In the genomic region with DNA sequence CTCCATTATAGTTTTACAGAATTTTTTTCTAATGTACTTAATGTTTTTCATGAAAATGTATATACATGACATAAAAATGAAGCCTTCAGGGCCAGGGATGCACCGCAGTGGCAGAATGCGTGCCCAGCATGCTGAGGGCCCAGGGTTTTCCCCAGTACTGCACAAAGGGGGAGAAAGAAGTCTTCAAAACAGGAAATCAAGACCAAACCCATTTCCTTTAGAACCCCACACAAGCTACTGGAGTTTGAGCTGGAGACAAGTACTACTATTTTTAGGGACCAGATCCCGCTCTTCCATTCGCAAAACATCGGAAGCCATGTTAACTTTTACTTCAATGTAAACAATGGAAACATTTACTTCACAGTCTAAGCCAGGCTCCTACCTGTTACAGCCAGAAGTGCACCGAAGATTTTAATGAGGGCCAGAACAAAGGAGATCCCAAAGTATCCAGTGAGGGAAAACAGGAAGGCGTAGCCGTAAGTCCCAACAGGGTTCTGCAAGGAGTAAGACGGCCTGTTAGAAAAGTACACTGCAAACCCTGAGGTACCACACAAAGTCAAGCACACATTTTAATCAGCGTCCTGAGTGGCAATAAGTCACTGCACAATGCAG, we compare ENCODE assay signal across 23 mouse cellular contexts. TPM values are rescaled to one million over a fixed set of nuclear protein-coding genes. Genes with fewer than 3 reads are reported as not detected.
DNase-seq lines count a peak whose midpoint lies in the region; ATAC-seq and TF ChIP-seq lines count a peak whose summit lies in the region.
"Had no signal": no experiment of that assay in that cellular context is flagged by ENCODE, and none has a peak within 500 bp of the region (broad histone marks: within the 10 kb centered on the region; RNA-seq: fewer than 3 reads in every experiment).

No protein-coding gene starts in this region.

- H3K27ac ChIP-seq in heart, embryonic 16.5 days (ENCODE audit: low read length) = no peak overlapping the region
- no peak overlapping the region for H3K27ac ChIP-seq in heart, adult 2 months
- H3K27ac ChIP-seq in forebrain, embryonic 11.5 days (ENCODE audit: low read depth, low read length) = no peak overlapping the region
- H3K27ac ChIP-seq: forebrain, embryonic 13.5 days; heart, embryonic 10.5 days; hindbrain, embryonic 14.5 days; limb, embryonic 10.5 days had no signal

- 79% methylated on average over 10 of the region's 10 CpGs for WGBS in heart, embryonic 16.5 days
- WGBS in heart, adult 2 months = 57% methylated on average over 10 of the region's 10 CpGs
- 88% methylated on average over 10 of the region's 10 CpGs for WGBS in forebrain, embryonic 11.5 days

- TF ChIP-seq EP300 in heart, adult 2 months (IDR thresholded peaks at IDR 0.05; ENCODE audit: insufficient read depth, low read depth, low read length) = no peak

- no peak for TF ChIP-seq POLR2A in heart, adult 2 months (IDR thresholded peaks at IDR 0.05; ENCODE audit: insufficient read depth, low read depth, low read length)

- no peaks in the 10 kb centered on the region for H3K4me1 ChIP-seq in heart, embryonic 16.5 days (ENCODE audit: control insufficient read depth, insufficient read depth, low read length)
- no peaks in the 10 kb centered on the region for H3K4me1 ChIP-seq in heart, adult 2 months (ENCODE audit: control insufficient read depth, insufficient read depth, low read length)
- H3K4me1 ChIP-seq in forebrain, embryonic 11.5 days (replicated peaks; ENCODE audit: control insufficient read depth, insufficient read depth, low read length) = no peaks in the 10 kb centered on the region
- H3K4me1 ChIP-seq: forebrain, embryonic 13.5 days; heart, embryonic 10.5 days; limb, embryonic 10.5 days had no signal

- TF ChIP-seq CTCF in heart, adult 2 months (IDR thresholded peaks at IDR 0.05) = no peak

- no peaks in the 10 kb centered on the region for H3K27me3 ChIP-seq in heart, embryonic 16.5 days (ENCODE audit: control insufficient read depth, insufficient read depth, low read length)
- no peaks in the 10 kb centered on the region for H3K27me3 ChIP-seq in heart, adult 2 months (ENCODE audit: control insufficient read depth, insufficient read depth, low read length)
- no peaks in the 10 kb centered on the region for H3K27me3 ChIP-seq in forebrain, embryonic 11.5 days (ENCODE audit: control insufficient read depth, insufficient read depth, low read length)
- H3K27me3 ChIP-seq: forebrain, embryonic 13.5 days; Patski had no signal

- H3K79me2 ChIP-seq in heart, adult 2 months (replicated peaks; ENCODE audit: control insufficient read depth, insufficient read depth, low read length) = no peaks in the 10 kb centered on the region

- H3K9me3 ChIP-seq in heart, embryonic 16.5 days (replicated peaks; ENCODE audit: control insufficient read depth, low read length) = no peaks in the 10 kb centered on the region
- H3K9me3 ChIP-seq in forebrain, embryonic 11.5 days (ENCODE audit: control insufficient read depth, low read length) = no peaks in the 10 kb centered on the region
- H3K9me3 ChIP-seq: forebrain, embryonic 13.5 days; heart, embryonic 10.5 days; limb, embryonic 10.5 days had no signal

- H3K36me3 ChIP-seq in heart, embryonic 16.5 days (ENCODE audit: control insufficient read depth, insufficient read depth) = peaks cover 31% of the 10 kb centered on the region
- peaks cover 2% of the 10 kb centered on the region; the same call in 1 of the 2 replicates for H3K36me3 ChIP-seq in heart, adult 2 months (ENCODE audit: control insufficient read depth, insufficient read depth, low read length)
- peaks cover 5% of the 10 kb centered on the region; the same call in 1 of the 2 replicates for H3K36me3 ChIP-seq in forebrain, embryonic 11.5 days (ENCODE audit: control insufficient read depth, insufficient read depth, low read length)

- H3K4me2 ChIP-seq in heart, embryonic 16.5 days (ENCODE audit: low read depth, low read length) = no peak overlapping the region
- no peak overlapping the region for H3K4me2 ChIP-seq in forebrain, embryonic 11.5 days (ENCODE audit: low read depth, low read length, severe bottlenecking)
- H3K4me2 ChIP-seq: forebrain, embryonic 13.5 days; hindbrain, embryonic 14.5 days had no signal

- peak; percentile 37 for ATAC-seq in heart, embryonic 16.5 days (replicated peaks; ENCODE audit: extremely low read depth, insufficient read depth, low FRiP score)
- no peak for ATAC-seq in forebrain, embryonic 11.5 days (replicated peaks; ENCODE audit: low FRiP score)
- ATAC-seq: forebrain, embryonic 13.5 days; liver, postnatal 0 days; midbrain, embryonic 16.5 days; Patski had no signal

- DNase-seq in heart, adult 2 months = no peak
- peak; percentile 18 to 26 for DNase-seq in spleen, postnatal 36 days (ENCODE audit: low spot score in 2 of 2)
- no peak for DNase-seq in spleen, postnatal 10 days (ENCODE audit: low spot score in 2 of 2)
- DNase-seq in CD8-positive naive resting alpha-beta T cell, adult 2 months (ENCODE audit: low read depth in 2 of 2, low spot score in 2 of 2) = peak; percentile 8 to 19
- DNase-seq in induced T-regulatory cell, adult 2 months (ENCODE audit: low read depth) = peak; percentile 70
- no peak for DNase-seq in forebrain, embryonic 11.5 days (ENCODE audit: low spot score)
- no peak for DNase-seq in urinary bladder, postnatal 14 days (ENCODE audit: low spot score)
- DNase-seq: adrenal gland, postnatal 36 days; B cell, adult 2 months; cerebellum, adult 11-12 months; cerebellum, postnatal 36 days; gastrocnemius, postnatal 25 days; heart, postnatal 36 days; kidney, adult 11 months; liver, postnatal 0 days; right cerebral cortex, postnatal 4 days had no signal

- no peak overlapping the region for H3K4me3 ChIP-seq in heart, embryonic 16.5 days (ENCODE audit: low read length)
- no peak overlapping the region for H3K4me3 ChIP-seq in heart, adult 2 months
- no peak overlapping the region for H3K4me3 ChIP-seq in forebrain, embryonic 11.5 days (ENCODE audit: low read depth, low read length)
- H3K4me3 ChIP-seq: forebrain, embryonic 13.5 days; heart, embryonic 10.5 days; limb, embryonic 10.5 days had no signal

- intact Hi-C loops in heart, adult 2 months (cut with DNase I) = no loop called here

- H3K9ac ChIP-seq in heart, embryonic 16.5 days (ENCODE audit: low read length) = no peak overlapping the region
- H3K9ac ChIP-seq in heart, adult 2 months (ENCODE audit: low read depth, low read length) = no peak overlapping the region
- H3K9ac ChIP-seq in forebrain, embryonic 11.5 days (ENCODE audit: low read length) = no peak overlapping the region
- H3K9ac ChIP-seq: forebrain, embryonic 13.5 days; hindbrain, embryonic 14.5 days; liver, postnatal 0 days had no signal

RNA-seq across cellular contexts. Expression of a gene that starts 23.7 kb away (rescaled TPM):
- 21.1 and 21.3 TPM in 2 replicates for polyA plus RNA-seq in heart, embryonic 16.5 days (2015; fragmentation: Nextera tagmentation; extraction: Ambion mirVana)
- 1 to 10 TPM; 3.5 to 4.8 TPM for total RNA-seq in heart, adult 2 months (2021)
- 5.3 and 12.6 TPM in 2 replicates for polyA plus RNA-seq in heart, adult 2 months (2012; rRNA removed)
- polyA plus RNA-seq in forebrain, embryonic 11.5 days (2014; fragmentation: Nextera tagmentation; extraction: Ambion mirVana) = 26.1 and 28.9 TPM in 2 replicates

Comparison
In these comparisons a context has a peak if more than half of its experiments do, and no peak if none do; other contexts are left out.
1. DNase-seq: peak in spleen, postnatal 36 days (2 of 2), CD8-positive naive resting alpha-beta T cell, adult 2 months (2 of 2) and induced T-regulatory cell, adult 2 months (single experiment); none in heart, adult 2 months (0 of 2), spleen, postnatal 10 days (0 of 2), forebrain, embryonic 11.5 days (single experiment) and urinary bladder, postnatal 14 days (single experiment).